Mouse (Mus musculus) heart, adult 2 months (tissue): ENCODE results near the gene Fbxw8.

Experiments used
- CTCF ChIP-seq: fragments of 200-600 bp; IDR thresholded peaks from 2 replicates; pipeline ENCODE4 v1.8.1; 2022; ENCODE audit warnings: antibody characterized with exemption, mild to moderate bottlenecking, moderate library complexity
- POLR2A ChIP-seq: fragments of 200-500 bp; IDR thresholded peaks from 2 replicates; pipeline ENCODE4 v1.6.1; 2011; ENCODE audit warnings: mild to moderate bottlenecking, low read depth, low read length, control low read depth; ENCODE audit not compliant: insufficient read depth

DNA sequence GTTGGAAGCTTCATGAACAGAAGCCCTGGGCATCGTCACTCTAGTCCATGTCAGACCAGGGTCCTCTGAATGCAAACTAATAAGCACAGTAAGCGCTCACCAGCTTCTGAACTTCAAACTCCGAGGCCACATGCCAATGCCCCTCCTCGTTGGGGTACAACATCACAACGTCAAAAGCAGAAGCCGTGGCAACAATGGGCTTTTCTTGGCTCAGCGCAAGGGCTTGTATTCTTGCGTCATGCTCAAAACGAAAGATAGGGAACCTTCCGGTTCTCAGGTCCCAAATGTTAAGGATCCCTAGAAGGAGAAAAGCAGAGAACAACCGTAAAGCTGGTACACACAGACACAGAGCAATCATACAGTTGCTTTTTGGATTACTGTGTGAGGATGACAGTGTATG, 59.8 kb downstream of the Fbxw8 start:
- TF ChIP-seq CTCF: no peak
- no peak for TF ChIP-seq POLR2A
